Mouse (Mus musculus): ENCODE results near the gene Smg9. TPM values are rescaled to one million over a fixed set of nuclear protein-coding genes. Genes with fewer than 3 reads are reported as not detected.

Gene Smg9
- polyA plus RNA-seq, 1 experiment from 2014 or later: 27.0 TPM

- H3K27me3 ChIP-seq: peaks cover 20% of the 10 kb centered on the region
- no peak overlapping the region for H3K4me2 ChIP-seq
- 0 out of 2 replicates have a peak, but pooled peaks cover 4% of the 10 kb centered on the region for H3K9me3 ChIP-seq
- H3K9ac ChIP-seq: no peak overlapping the region
- WGBS: 94% methylated on average over 15 of the region's 15 CpGs
- no peaks in the 10 kb centered on the region for H3K36me3 ChIP-seq
- no peak for ATAC-seq (ENCODE audit: insufficient number of reproducible peaks, insufficient read depth, low FRiP score, low TSS enrichment, low read depth)
- no peak overlapping the region for H3K27ac ChIP-seq
- no peaks in the 10 kb centered on the region for H3K4me1 ChIP-seq
- H3K4me3 ChIP-seq: no peak overlapping the region
These were observed 31.3 kb downstream of the Smg9 start for GRCm38 (mm10) chr7:24430551-24431345.

- no peak overlapping the region for H3K4me3 ChIP-seq
- no peak for ATAC-seq (ENCODE audit: insufficient number of reproducible peaks, insufficient read depth, low FRiP score, low TSS enrichment, low read depth)
- no peak overlapping the region for H3K9ac ChIP-seq
- no peak overlapping the region for H3K27ac ChIP-seq
- no peaks in the 10 kb centered on the region for H3K4me1 ChIP-seq
- no peaks in the 10 kb centered on the region for H3K36me3 ChIP-seq
- peaks cover 20% of the 10 kb centered on the region for H3K27me3 ChIP-seq
- WGBS: 68% methylated on average over 11 of the region's 11 CpGs
- 0 out of 2 replicates have a peak, but pooled peaks cover 4% of the 10 kb centered on the region for H3K9me3 ChIP-seq
- H3K4me2 ChIP-seq: no peak overlapping the region
These were observed 32.3 kb downstream of the Smg9 start for GRCm38 (mm10) chr7:24431713-24432112.

- Histone ChIP-seq H3K36me3 (no peaks in the 10 kb centered on the region), H3K9me3 (0 out of 2 replicates have a peak, but pooled peaks cover 4% of the 10 kb centered on the region), H3K4me2 (no peak overlapping the region), H3K9ac (no peak overlapping the region), H3K4me3 (no peak overlapping the region), H3K27me3 (peaks cover 20% of the 10 kb centered on the region), H3K4me1 (0 out of 2 replicates have a peak, but pooled peaks cover 2% of the 10 kb centered on the region), H3K27ac (no peak overlapping the region)
- WGBS: 74% methylated on average over 5 of the region's 5 CpGs
- no peak for ATAC-seq (ENCODE audit: insufficient number of reproducible peaks, insufficient read depth, low FRiP score, low TSS enrichment, low read depth)
These were observed 35.9 kb downstream of the Smg9 start for GRCm38 (mm10) chr7:24435305-24435704.

- WGBS: 53% methylated on average over 10 of the region's 10 CpGs
- Histone ChIP-seq H3K9ac (no peak overlapping the region), H3K4me2 (no peak overlapping the region), H3K36me3 (no peaks in the 10 kb centered on the region), H3K27ac (no peak overlapping the region), H3K4me3 (no peak overlapping the region), H3K4me1 (0 out of 2 replicates have a peak, but pooled peaks cover 2% of the 10 kb centered on the region), H3K9me3 (no peaks in the 10 kb centered on the region), H3K27me3 (peaks cover 9% of the 10 kb centered on the region)
- ATAC-seq (ENCODE audit: insufficient number of reproducible peaks, insufficient read depth, low FRiP score, low TSS enrichment, low read depth): no peak
These were observed 38.6 kb downstream of the Smg9 start for GRCm38 (mm10) chr7:24437981-24438380.

- WGBS: 82% methylated on average over 6 of the region's 6 CpGs
- Histone ChIP-seq H3K36me3 (no peaks in the 10 kb centered on the region), H3K27me3 (no peaks in the 10 kb centered on the region), H3K4me2 (no peak overlapping the region), H3K9me3 (no peaks in the 10 kb centered on the region), H3K9ac (no peak overlapping the region), H3K4me1 (0 out of 2 replicates have a peak, but pooled peaks cover 2% of the 10 kb centered on the region), H3K27ac (no peak overlapping the region), H3K4me3 (no peak overlapping the region)
- no peak for ATAC-seq (ENCODE audit: insufficient number of reproducible peaks, insufficient read depth, low FRiP score, low TSS enrichment, low read depth)
These were observed 39.8 kb downstream of the Smg9 start for GRCm38 (mm10) chr7:24439191-24439590.

GRCm38 (mm10) chr7:24439891-24440290, 40.5 kb downstream of the Smg9 start:
- Histone ChIP-seq H3K27ac (no peak overlapping the region), H3K4me2 (no peak overlapping the region), H3K9me3 (no peaks in the 10 kb centered on the region), H3K4me1 (0 out of 2 replicates have a peak, but pooled peaks cover 2% of the 10 kb centered on the region), H3K4me3 (no peak overlapping the region), H3K9ac (no peak overlapping the region), H3K36me3 (no peaks in the 10 kb centered on the region), H3K27me3 (no peaks in the 10 kb centered on the region)
- 72% methylated on average over 7 of the region's 7 CpGs for WGBS
- ATAC-seq (ENCODE audit: insufficient number of reproducible peaks, insufficient read depth, low FRiP score, low TSS enrichment, low read depth): no peak

- Histone ChIP-seq H3K36me3 (no peaks in the 10 kb centered on the region), H3K27ac (no peak overlapping the region), H3K4me1 (0 out of 2 replicates have a peak, but pooled peaks cover 2% of the 10 kb centered on the region), H3K4me2 (no peak overlapping the region), H3K9me3 (no peaks in the 10 kb centered on the region), H3K4me3 (no peak overlapping the region), H3K27me3 (no peaks in the 10 kb centered on the region), H3K9ac (no peak overlapping the region)
- ATAC-seq (ENCODE audit: insufficient number of reproducible peaks, insufficient read depth, low FRiP score, low TSS enrichment, low read depth): no peak
- WGBS: 6% methylated on average over 1 of the region's 1 CpGs
These were observed 42.4 kb downstream of the Smg9 start for GRCm38 (mm10) chr7:24441785-24442184.

GRCm38 (mm10) chr7:24442313-24442712, 42.9 kb downstream of the Smg9 start:
- no peaks in the 10 kb centered on the region for H3K27me3 ChIP-seq
- WGBS: 75% methylated on average over 8 of the region's 8 CpGs
- H3K4me1 ChIP-seq: 0 out of 2 replicates have a peak, but pooled peaks cover 2% of the 10 kb centered on the region
- no peak overlapping the region for H3K9ac ChIP-seq
- no peaks in the 10 kb centered on the region for H3K36me3 ChIP-seq
- H3K4me2 ChIP-seq: no peak overlapping the region
- H3K27ac ChIP-seq: no peak overlapping the region
- no peak for ATAC-seq (ENCODE audit: insufficient number of reproducible peaks, insufficient read depth, low FRiP score, low TSS enrichment, low read depth)
- no peak overlapping the region for H3K4me3 ChIP-seq
- H3K9me3 ChIP-seq: no peaks in the 10 kb centered on the region

- 89% methylated on average over 9 of the region's 9 CpGs for WGBS
- no peak overlapping the region for H3K4me2 ChIP-seq
- no peaks in the 10 kb centered on the region for H3K27me3 ChIP-seq
- no peaks in the 10 kb centered on the region for H3K36me3 ChIP-seq
- no peak overlapping the region for H3K4me3 ChIP-seq
- no peaks in the 10 kb centered on the region for H3K9me3 ChIP-seq
- no peak for ATAC-seq (ENCODE audit: insufficient number of reproducible peaks, insufficient read depth, low FRiP score, low TSS enrichment, low read depth)
- no peak overlapping the region for H3K9ac ChIP-seq
- no peaks in the 10 kb centered on the region for H3K4me1 ChIP-seq
- no peak overlapping the region for H3K27ac ChIP-seq
These were observed 46.0 kb downstream of the Smg9 start for GRCm38 (mm10) chr7:24445266-24445926.

GRCm38 (mm10) chr7:24446697-24447340, 47.4 kb downstream of the Smg9 start:
- no peak for ATAC-seq (ENCODE audit: insufficient number of reproducible peaks, insufficient read depth, low FRiP score, low TSS enrichment, low read depth)
- no peak overlapping the region for H3K4me2 ChIP-seq
- H3K4me3 ChIP-seq: no peak overlapping the region
- no peaks in the 10 kb centered on the region for H3K36me3 ChIP-seq
- no peaks in the 10 kb centered on the region for H3K27me3 ChIP-seq
- H3K4me1 ChIP-seq: no peaks in the 10 kb centered on the region
- no peaks in the 10 kb centered on the region for H3K9me3 ChIP-seq
- 70% methylated on average over 7 of the region's 7 CpGs for WGBS
- H3K9ac ChIP-seq: no peak overlapping the region
- H3K27ac ChIP-seq: no peak overlapping the region

- Histone ChIP-seq H3K9ac (no peak overlapping the region), H3K27me3 (no peaks in the 10 kb centered on the region), H3K4me3 (no peak overlapping the region), H3K4me1 (no peaks in the 10 kb centered on the region), H3K36me3 (no peaks in the 10 kb centered on the region), H3K4me2 (no peak overlapping the region), H3K27ac (no peak overlapping the region), H3K9me3 (no peaks in the 10 kb centered on the region)
- no peak for ATAC-seq (ENCODE audit: insufficient number of reproducible peaks, insufficient read depth, low FRiP score, low TSS enrichment, low read depth)
- 58% methylated on average over 14 of the region's 14 CpGs for WGBS
These were observed 49.5 kb downstream of the Smg9 start for GRCm38 (mm10) chr7:24448782-24449517.
